Mouse (Mus musculus): ENCODE measurements around the gene Pus7l.

DNA sequence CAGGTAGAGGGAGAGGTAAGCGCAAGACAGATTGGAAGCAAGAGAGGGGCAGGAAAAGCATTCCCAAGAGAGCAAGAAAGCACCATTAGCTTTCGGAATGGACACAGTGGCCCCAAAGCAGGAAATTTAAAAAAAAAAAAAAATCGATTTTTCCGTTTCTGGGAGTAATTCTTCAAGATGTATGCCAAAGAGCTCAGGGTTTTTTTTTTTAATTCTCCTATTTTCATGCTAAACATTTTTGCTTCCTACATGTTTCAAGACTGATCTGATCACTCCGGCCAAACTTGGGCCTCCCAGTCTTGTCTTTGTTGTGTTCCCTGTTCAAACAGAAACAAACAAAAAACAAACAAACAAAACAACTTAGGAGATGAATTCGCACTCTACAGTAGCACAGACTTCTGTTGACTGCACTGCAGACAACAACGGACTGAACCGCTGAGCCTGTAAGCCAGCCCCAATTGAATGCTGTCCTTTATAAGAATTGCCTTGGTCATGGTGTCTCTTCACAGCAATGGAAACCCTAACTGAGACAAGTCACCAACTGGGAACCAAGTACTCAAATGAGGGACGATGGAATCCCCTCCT, 797 bp upstream of the Pus7l start:
- no peak for TF ChIP-seq CTCF (IDR thresholded peaks at IDR 0.05; ENCODE audit: low read depth, low read length)
- TF ChIP-seq TAL1 (conservative IDR thresholded peaks at IDR 0.05; ENCODE audit: low read depth, low read length), result no peak
- no peak for TF ChIP-seq POLR2AphosphoS5 (IDR thresholded peaks at IDR 0.05; ENCODE audit: insufficient replicate concordance, low read depth, low read length)
- TF ChIP-seq GATA2 (IDR thresholded peaks at IDR 0.05; ENCODE audit: borderline replicate concordance, low read depth, low read length), result no peak
